Mouse (Mus musculus) urinary bladder, postnatal 0 days (tissue): ENCODE data around the gene Elavl4. TPM values are rescaled to one million over a fixed set of nuclear protein-coding genes. Genes with fewer than 3 reads are reported as not detected.

Experiments
- polyA plus RNA-seq: library from polyadenylated mRNA; unstranded; fragments of >200 nt; fragmentation: Nextera tagmentation; extraction: Ambion mirVana; gene quantifications from 2 replicates; pipeline ENCODE4 v1.2.1, GENCODE M21; 2015

Elavl4 gene
- polyA plus RNA-seq: 0.58 and 1.5 TPM in 2 replicates

DNA sequence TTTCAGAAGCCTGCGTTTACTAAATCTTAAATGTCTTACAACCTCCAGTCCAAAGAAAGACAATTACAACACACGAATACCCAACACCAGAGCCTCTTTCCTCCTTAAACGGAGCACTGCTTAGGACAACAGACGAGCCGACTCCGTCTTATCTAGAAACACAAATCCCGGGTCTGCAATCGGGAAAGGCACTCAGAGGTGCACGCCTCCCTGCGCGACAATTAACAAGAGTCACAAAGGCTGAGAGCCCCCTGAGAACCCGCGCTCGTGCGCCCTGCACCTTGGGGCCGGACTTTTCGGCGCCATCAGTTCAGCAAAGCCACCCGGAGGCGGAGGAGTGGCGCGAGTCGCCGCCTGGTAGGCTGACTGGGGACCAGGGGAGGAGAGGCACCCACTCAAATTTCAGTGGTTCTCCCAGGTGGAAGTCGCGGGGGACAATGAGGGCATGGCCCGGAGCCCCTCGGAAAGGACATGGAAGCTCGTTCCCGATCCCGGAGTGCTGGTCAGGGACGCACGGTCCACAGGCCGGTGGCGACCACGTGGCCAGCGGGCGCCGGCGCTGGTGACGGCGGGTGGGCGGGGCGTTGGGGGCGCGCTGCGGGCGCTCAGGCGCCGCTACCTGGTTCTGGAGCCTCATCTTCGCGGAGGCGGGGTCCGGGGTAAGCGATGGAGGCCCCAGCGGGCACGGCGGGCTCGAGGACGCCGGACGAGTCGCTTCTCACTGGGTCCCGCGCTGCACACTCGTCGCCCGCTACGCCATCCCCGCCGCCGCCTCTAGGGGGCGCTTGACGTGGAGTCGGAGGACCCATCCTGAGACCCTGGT lies at the start of gene Elavl4:
TSS of gene Elavl4 (minus strand) at position 732 of the 823 bp plus-strand sequence.

DNA sequence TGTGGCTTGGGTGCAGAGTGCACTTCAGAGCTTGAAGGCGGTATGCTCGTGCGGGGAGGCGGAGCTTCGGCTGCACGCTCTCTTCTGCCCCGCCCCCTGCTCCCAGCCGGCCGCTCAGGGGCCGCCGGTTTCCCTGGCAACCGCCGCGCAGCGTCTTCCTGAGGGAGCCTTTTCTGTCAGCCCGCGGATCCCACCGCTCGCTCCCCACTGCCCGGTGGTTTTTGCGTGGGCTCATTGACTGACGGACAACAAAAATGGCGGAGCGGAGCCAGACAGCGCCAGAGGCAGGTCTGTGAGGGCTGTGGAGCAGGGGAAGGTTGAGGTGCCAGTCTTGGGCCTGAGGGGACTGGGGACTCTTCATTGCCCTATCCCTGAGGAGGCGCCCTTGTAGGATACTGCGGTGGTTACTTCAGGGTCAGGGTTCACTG lies 45.9 kb upstream of the Elavl4 start, which contains the start of gene Agbl4:
TSS of gene Agbl4 (plus strand) at position 44 of the 428 bp plus-strand sequence.

Other genes with a start within 250 kb of the Elavl4 start
- gene Agbl4, start 45.8 kb upstream of the Elavl4 start, polyA plus RNA-seq: 0.07 and 0.36 TPM in 2 replicates